Mouse (Mus musculus) ovary, postnatal 14 days (tissue): ENCODE results near the gene Cbl.

Source experiments
- DNase-seq: peaks from one replicate; pipeline ENCODE4 v3.0.0; 2022; ENCODE audit warnings: low spot score

Gene Cbl

DNA sequence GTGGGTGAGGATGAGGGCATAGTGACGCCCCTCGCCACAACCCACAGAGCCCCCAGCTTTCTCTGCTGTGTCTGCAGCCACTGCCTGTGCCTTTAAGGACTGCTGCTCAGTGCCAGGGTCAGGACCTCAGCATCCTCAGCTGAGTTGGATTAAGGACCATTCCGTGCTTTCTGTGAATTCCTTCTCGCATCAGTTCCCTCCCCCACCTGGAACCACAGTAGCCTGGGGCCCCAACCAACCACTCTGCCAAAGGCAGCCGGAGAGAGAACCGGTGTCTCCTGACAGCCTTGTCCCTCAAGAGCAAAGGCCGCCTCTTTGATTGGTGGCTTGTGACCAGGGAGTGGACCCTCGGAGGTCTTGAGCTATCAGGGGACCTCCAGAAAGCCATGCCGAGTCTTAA, 132.4 kb downstream of the Cbl start, which contains the start of gene Mfrp:
Mfrp (plus strand) TSS at position 240 of the 400 bp plus-strand sequence.
- DNase-seq, result no peak

DNA sequence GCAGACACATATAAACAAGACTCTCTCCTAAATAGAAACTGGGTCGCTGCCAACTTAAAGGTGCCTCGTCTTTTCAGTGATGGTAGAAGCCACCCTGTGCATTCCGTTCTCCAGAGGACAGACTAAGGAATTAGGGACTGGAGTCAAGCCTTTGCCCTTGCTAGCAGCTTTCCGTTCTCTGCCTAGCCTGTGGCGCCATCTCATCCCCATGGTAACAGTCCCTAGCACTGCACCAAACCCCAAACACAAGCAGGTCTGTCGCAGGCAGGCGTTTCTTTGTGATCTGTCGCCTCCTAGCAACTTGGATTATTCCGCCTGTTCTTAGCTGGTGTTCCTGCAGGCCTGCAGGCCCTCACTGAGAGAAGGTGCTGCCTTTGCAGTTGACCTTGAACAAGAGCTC, 137.3 kb downstream of the Cbl start:
- no peak for DNase-seq

DNA sequence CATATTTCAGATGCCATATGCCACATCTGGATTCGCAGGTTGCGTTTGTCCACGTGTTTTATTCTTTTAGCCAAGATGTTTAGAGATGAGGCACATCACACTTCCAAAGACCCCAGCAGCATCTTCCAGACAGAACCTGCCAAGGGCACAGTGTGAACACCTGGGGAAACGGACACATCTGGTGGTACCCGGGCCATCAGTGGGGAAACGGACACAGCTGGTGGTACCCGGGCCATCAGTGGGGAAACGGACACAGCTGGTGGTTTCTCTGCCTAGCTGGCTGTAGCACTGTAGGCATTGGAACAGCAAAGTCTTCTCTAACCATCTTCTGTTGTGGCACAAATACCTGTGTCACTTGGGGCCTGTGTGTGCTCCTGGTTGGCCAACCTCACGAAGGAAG, 138.1 kb downstream of the Cbl start:
- no peak for DNase-seq

DNA sequence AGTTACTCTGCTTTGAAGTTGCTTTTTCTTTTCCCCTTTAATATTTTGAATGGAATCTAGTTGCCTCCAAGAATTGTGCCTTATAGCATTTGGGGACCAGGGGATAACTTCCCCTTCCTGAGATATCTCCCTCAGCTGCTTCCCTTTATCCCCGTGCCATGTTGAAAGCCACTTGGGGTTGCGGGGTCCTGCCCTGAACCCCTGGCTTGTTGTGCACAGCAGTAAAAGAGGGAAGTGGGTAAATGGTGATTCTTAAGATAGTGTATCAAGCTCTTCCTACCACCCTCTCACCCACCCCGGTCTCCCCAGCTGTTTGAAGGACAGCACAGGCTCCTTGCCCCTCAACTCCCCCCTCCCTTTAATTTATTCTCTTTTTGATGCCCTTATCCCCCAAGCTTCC, 139.1 kb downstream of the Cbl start:
- DNase-seq, result no peak

DNA sequence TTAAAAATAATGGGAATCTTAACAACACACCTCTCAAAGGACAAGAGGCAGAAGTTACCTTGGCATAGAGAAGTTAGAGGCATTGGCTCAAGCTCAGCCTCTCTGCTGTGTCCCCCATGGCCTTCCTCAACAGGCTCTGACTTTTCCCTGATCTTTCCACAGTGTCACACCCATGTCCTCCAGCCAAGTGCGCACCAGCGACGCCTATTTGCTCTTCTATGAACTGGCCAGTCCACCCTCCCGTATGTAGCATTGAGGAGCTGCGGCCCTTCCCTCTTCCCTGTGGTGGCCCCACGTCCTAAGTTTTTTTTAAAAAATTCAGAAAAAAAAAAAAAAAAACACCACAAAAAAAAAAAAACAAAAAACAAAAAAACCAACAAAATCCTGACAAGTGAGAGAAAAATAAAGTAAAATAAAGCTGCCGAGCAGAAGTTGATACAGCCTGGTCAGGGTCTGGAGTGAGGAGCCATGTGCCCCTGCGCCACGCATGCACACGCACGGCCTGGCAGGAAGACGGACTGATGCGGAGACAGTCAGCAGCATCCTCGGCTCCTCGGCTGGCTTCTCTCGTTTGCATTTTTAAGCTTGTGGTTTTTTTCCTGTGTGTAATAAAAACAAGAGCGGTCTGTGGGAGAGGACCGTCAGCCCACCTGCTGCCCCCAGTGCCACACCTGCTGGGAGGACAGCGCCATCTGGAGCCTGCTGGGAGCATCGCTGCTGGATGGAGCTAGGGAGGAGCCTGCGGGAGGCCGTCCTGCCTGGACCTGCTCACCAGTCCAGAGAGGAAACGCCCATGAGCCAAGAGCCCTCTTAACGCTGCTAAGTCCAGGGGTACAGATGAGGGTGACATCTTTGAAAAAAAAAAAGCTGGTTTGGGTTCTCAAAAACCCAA, 140.0 kb downstream of the Cbl start:
- DNase-seq, result peak; percentile 66
